Mouse (Mus musculus) heart, postnatal 0 days (tissue): Measurements from ENCODE around the gene Slc18b1. TPM values are rescaled to one million over a fixed set of nuclear protein-coding genes. Genes with fewer than 3 reads are reported as not detected.

Source experiments
- ATAC-seq: fragments of 200-750 bp; cut with Nextera tagmentation; 2 replicates; pipeline ENCODE4 v1.8.0; 2017; ENCODE audit warnings: low read depth, moderate number of reproducible peaks, moderate library complexity; ENCODE audit not compliant: insufficient read depth
- DNase-seq: peaks from one replicate; pipeline ENCODE4 v3.0.0-alpha.2; 2016; ENCODE audit warnings: low spot score
- H3K27ac ChIP-seq: fragments of 300-500 bp; sonication (generic); 2 replicates; pipeline ENCODE4 v1.5.1; 2014; ENCODE audit warnings: low read depth, mild to moderate bottlenecking
- H3K27me3 ChIP-seq: fragments of 300-500 bp; sonication (generic); 2 replicates; pipeline ENCODE4 v1.6.1; 2014; ENCODE audit warnings: low read length, mixed read lengths; ENCODE audit not compliant: control insufficient read depth, insufficient read depth
- H3K36me3 ChIP-seq: fragments of 300-500 bp; sonication (generic); replicated peaks from 2 replicates; pipeline ENCODE4 v1.6.1; 2014; ENCODE audit warnings: low read length, mixed read lengths; ENCODE audit not compliant: control insufficient read depth, insufficient read depth
- H3K4me1 ChIP-seq: fragments of 300-500 bp; sonication (generic); 2 replicates; pipeline ENCODE4 v1.6.1; 2014; ENCODE audit warnings: antibody characterized with exemption; ENCODE audit not compliant: control insufficient read depth, insufficient read depth
- H3K4me2 ChIP-seq: fragments of 300-500 bp; sonication (generic); 2 replicates; pipeline ENCODE4 v1.6.1; 2014; ENCODE audit warnings: low read depth, mild to moderate bottlenecking, low read length, moderate library complexity
- H3K4me3 ChIP-seq: fragments of 300-500 bp; sonication (generic); 2 replicates; pipeline ENCODE4 v1.5.1; 2014; ENCODE audit warnings: low read depth, low read length
- H3K9ac ChIP-seq: fragments of 300-500 bp; sonication (generic); replicated peaks from 2 replicates; pipeline ENCODE4 v1.6.1; 2014; ENCODE audit warnings: low read depth, low read length, mixed read lengths
- H3K9me3 ChIP-seq: fragments of 300-500 bp; sonication (generic); replicated peaks from 2 replicates; pipeline ENCODE4 v1.6.1; 2016; ENCODE audit warnings: low read length; ENCODE audit not compliant: control insufficient read depth
- CTCF ChIP-seq: IDR thresholded peaks from 2 replicates; pipeline ENCODE4 v1.5.1; 2016; ENCODE audit warnings: antibody characterized with exemption, control low read depth, low read depth
- EP300 ChIP-seq: IDR thresholded peaks from 2 replicates; pipeline ENCODE4 v1.6.1; 2016; ENCODE audit warnings: antibody characterized with exemption, low read depth
- WGBS: fragments of 180-500 bp; shearing (Covaris S2); extraction: QIAGEN DNeasy Blood & Tissue Kit; methylation state at CpG from one replicate; pipeline ENCODE4 v1.1.7; 2014; 5-methylcytosine and 5-hydroxymethylcytosine counted together
- polyA plus RNA-seq: library from polyadenylated mRNA; unstranded; fragments of >200 nt; fragmentation: Nextera tagmentation; extraction: Ambion mirVana; gene quantifications from 2 replicates; pipeline ENCODE4 v1.2.1, GENCODE M21; 2015
- total RNA-seq: library from RNA; depleted of rRNA; stranded (reverse); fragments of >200 nt; gene quantifications from 2 replicates; pipeline ENCODE4 v1.2.3, GENCODE M21; 2014; ENCODE audit warnings: low replicate concordance

The Slc18b1 gene
- total and polyA plus RNA-seq, 2 experiments from 2014 or later: 4.6 to 7.2 TPM

DNA sequence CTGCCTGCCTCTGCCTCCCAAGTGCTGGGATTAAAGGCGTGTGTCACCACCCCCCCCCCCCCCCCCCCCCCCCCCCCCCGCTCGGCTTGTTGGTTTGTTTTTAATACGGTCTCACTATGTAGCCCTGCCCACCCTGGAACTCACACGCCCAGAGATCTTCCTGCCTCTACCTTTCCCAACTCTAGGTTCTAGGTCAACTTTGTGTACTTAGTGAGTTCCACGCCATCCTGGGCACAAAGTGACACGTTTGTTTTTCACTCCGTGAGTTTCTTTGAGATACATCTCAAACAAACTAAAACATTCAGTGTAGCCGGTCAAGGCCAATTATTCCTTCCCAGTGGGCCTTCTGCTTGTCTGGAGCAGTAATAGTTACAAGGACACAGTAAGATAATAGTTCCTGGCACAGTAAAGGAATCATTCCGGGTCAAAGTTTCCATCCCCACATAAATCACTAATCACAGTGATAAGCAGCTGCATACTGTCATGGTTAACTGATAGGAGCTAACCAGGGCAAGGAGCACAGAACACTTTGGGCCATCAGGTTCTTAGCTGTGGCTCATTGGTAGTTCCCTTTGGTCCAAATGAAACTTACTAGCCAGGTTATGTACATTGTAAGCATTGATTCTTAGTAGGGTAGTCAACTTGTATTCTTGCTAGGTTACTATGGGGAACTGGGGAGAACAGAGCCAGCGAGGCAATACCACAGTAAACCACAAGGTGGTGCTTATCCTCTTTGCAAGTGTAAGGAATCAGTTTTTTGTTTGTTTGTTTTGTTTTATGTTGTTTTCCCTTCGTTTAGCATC lies 15.1 kb downstream of the Slc18b1 start:
- Histone ChIP-seq H3K4me2 (no peak overlapping the region), H3K27ac (no peak overlapping the region), H3K36me3 (0 out of 2 replicates have a peak, but pooled peaks cover 4% of the 10 kb centered on the region), H3K4me3 (no peak overlapping the region), H3K9me3 (no peaks in the 10 kb centered on the region), H3K9ac (no peak overlapping the region), H3K27me3 (no peaks in the 10 kb centered on the region), H3K4me1 (no peaks in the 10 kb centered on the region)
- WGBS: 57% methylated on average over 8 of the region's 12 CpGs
- DNase-seq (peak; percentile 53), ATAC-seq (no peak)
- TF ChIP-seq EP300 (no peak), CTCF (peak; percentile 79)

DNA sequence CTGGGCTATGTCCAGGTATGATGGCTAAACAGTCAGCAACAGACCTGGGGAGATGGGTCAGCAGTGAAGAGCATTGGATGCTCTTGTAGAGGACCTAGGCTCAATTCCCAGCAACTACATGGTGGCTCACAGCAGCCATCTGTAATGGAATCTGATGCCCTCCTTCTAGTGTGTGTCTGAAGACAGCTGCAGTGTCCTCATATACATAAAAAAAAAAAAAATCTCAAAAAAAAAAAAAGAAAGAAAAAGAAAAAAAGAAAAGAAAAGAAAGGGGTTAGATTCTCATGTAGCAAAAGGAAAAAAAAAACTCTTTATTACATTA lies 15.6 kb downstream of the Slc18b1 start:
- no peak for TF ChIP-seq EP300
- no peak for TF ChIP-seq CTCF
- Histone ChIP-seq H3K27me3 (no peaks in the 10 kb centered on the region), H3K4me3 (no peak overlapping the region), H3K4me2 (no peak overlapping the region), H3K36me3 (0 out of 2 replicates have a peak, but pooled peaks cover 4% of the 10 kb centered on the region), H3K9me3 (no peaks in the 10 kb centered on the region), H3K4me1 (no peaks in the 10 kb centered on the region), H3K9ac (no peak overlapping the region), H3K27ac (no peak overlapping the region)
- no peak for DNase-seq
- ATAC-seq: no peak

DNA sequence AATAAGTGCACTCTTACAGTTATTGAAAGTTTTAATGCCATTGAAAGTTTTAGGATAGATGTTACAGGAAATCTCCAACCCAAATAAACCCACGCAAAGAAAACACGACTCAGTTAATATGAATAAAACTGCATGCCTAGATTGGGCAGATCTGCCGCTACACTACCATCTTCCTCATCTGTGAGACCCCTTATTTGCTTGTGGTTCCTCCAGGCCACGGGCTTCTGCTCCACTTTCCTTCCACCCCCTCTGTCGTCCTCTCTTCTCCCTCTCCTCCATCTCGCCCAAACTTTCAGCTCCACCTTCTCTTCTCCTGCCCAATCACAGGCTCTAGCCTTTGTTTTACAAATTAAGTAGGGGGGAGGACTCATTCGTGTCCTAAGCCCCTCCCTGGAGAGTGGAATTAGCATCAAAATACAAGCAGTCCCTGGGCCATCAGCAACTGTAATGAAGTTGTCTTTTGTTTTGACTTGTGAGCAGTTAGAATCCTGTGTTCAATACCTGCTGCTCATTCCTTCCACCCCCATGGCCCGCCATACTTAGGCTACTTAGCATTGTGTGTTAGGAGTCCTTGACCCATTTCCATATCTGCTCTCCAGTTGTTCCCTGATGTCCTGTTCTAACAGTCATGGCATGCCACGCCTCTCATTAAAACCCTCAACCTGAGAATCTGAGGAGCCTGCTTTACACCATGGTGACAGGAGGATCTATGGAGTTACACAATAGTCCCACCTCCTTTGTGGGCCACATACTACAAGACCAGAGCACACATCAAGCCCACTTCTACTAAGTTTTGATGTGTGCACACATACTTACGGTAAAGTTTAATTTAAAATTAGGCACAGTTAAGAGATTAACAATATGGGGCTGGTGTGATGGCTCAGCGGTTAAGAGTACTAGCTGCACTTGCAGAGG lies 16.3 kb downstream of the Slc18b1 start:
- WGBS: 68% methylated on average over 11 of the region's 11 CpGs
- Histone ChIP-seq H3K36me3 (0 out of 2 replicates have a peak, but pooled peaks cover 4% of the 10 kb centered on the region), H3K9ac (no peak overlapping the region), H3K27me3 (no peaks in the 10 kb centered on the region), H3K9me3 (no peaks in the 10 kb centered on the region), H3K27ac (no peak overlapping the region), H3K4me3 (no peak overlapping the region), H3K4me1 (no peaks in the 10 kb centered on the region), H3K4me2 (no peak overlapping the region)
- ATAC-seq (no peak), DNase-seq (no peak)
- no peak for TF ChIP-seq CTCF
- TF ChIP-seq EP300: no peak

DNA sequence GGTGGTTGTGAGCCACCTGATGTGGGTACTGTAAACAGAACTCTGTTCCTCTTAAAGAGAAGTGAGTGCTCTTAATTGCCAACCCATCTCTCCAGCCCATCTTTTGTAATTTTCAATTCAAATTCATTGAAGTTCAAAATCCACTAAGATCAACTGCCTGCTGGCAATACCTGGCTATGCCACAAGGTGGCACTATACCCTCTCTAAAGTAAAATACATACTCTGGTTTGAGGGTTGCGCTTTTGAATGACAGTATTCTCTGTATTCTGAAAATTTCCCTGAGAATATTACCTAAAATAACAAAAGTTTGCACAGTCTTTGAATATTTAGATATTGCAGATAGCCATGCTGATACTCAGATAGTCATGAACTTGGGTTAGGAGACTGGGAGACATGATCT lies 18.4 kb downstream of the Slc18b1 start:
- 55% methylated on average over 1 of the region's 1 CpGs for WGBS
- ATAC-seq: no peak
- peaks cover 21% of the 10 kb centered on the region for H3K36me3 ChIP-seq

DNA sequence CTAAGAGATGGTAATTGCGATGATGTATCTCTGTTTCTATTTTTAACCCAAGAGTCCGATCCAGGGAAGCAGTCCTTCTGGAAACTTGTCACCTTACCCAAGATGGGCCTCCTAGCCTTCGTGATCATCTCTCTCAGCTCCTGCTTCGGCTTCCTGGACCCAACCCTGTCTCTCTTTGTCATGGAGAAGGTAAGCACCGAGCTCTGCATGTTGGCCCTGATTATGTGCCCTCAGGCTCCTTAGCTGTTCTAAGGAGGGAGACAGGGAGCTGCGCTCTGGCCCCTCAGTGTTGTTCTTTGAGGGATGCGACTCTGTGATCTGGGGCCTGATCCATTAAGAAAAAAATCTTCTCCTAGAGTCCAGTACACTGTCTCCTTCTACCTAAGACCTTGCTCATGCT lies 19.5 kb downstream of the Slc18b1 start:
- WGBS: 59% methylated on average over 7 of the region's 7 CpGs

More for the DNA sequence above, 18.4 kb downstream of the Slc18b1 start:
- Histone ChIP-seq H3K27ac (no peak overlapping the region), H3K27me3 (no peaks in the 10 kb centered on the region), H3K4me1 (no peaks in the 10 kb centered on the region), H3K9ac (no peak overlapping the region), H3K9me3 (no peaks in the 10 kb centered on the region), H3K4me2 (no peak overlapping the region), H3K4me3 (no peak overlapping the region)
- DNase-seq: peak; percentile 47
- TF ChIP-seq EP300 (no peak), CTCF (peak; percentile 77)

More for the DNA sequence above, 19.5 kb downstream of the Slc18b1 start:
- no peak for DNase-seq
- H3K27ac ChIP-seq: no peak overlapping the region
- no peak overlapping the region for H3K9ac ChIP-seq
- H3K9me3 ChIP-seq: no peaks in the 10 kb centered on the region
- TF ChIP-seq EP300 (no peak), CTCF (no peak)
- ATAC-seq: no peak
- no peaks in the 10 kb centered on the region for H3K4me1 ChIP-seq
- H3K4me3 ChIP-seq: no peak overlapping the region
- no peaks in the 10 kb centered on the region for H3K27me3 ChIP-seq
- H3K36me3 ChIP-seq: peaks cover 26% of the 10 kb centered on the region
- H3K4me2 ChIP-seq: no peak overlapping the region
